Mouse (Mus musculus) megakaryocyte, embryonic 14.5 days (primary cell): ENCODE data around the gene Tex261. TPM values are rescaled to one million over a fixed set of nuclear protein-coding genes. Genes with fewer than 3 reads are reported as not detected.

Experiments
- H3K27me3 ChIP-seq: replicated peaks from 2 replicates; pipeline ENCODE3; 2012; ENCODE audit warnings: inconsistent platforms
- H3K36me3 ChIP-seq: replicated peaks from 2 replicates; pipeline ENCODE3; 2012; ENCODE audit warnings: low read length, inconsistent platforms, mixed read lengths
- H3K4me1 ChIP-seq: 2 replicates; pipeline ENCODE4 v1.6.1; 2012; ENCODE audit warnings: inconsistent platforms
- H3K4me3 ChIP-seq: replicated peaks from 2 replicates; pipeline ENCODE3; 2012; ENCODE audit warnings: moderate library complexity, mild to moderate bottlenecking, inconsistent platforms
- H3K9me3 ChIP-seq: 2 replicates; pipeline ENCODE4 v1.6.1; 2012; ENCODE audit warnings: inconsistent platforms
- FLI1 ChIP-seq: IDR thresholded peaks from 2 replicates; pipeline ENCODE4 v1.6.1; 2012; ENCODE audit warnings: low read length, inconsistent platforms, mixed read lengths
- GATA1 ChIP-seq: IDR thresholded peaks from 3 replicates; pipeline ENCODE4 v1.6.1; 2012; ENCODE audit warnings: mixed read lengths, low read length, inconsistent platforms, borderline replicate concordance
- polyA plus RNA-seq: library from polyadenylated mRNA; stranded (reverse); fragments of >175 nt; gene quantifications from 2 replicates; pipeline ENCODE4 v1.2.3, GENCODE M21; 2012; ENCODE audit warnings: low replicate concordance; ENCODE audit not compliant: insufficient read depth

Tex261 gene
- polyA plus RNA-seq, 1 experiment = 27.4 TPM

DNA sequence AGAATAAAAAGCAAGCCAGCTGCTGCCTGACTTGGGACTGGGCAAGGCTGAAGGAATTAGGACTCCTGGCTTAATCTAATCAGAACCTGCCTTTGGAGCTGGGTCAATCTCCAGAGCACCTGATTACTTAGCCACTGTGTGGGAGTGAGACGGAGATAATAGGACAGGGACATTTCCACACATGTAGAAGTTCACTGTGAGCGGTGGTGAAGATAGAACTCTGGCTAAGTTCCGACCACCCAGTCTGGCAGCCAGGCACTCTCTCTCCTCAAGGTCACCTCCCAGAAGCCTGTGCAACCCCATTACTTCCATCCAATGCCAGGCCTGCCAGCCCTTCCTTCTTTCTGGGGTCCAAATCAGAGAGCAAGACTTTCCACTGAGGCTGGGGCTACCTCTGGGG, 8.6 kb downstream of the Tex261 start:
- peaks cover 63% of the 10 kb centered on the region for H3K36me3 ChIP-seq
- H3K27me3 ChIP-seq = peaks cover 30% of the 10 kb centered on the region
- H3K4me3 ChIP-seq = no peak overlapping the region
- TF ChIP-seq GATA1 (no peak), FLI1 (no peak)
- peaks cover 32% of the 10 kb centered on the region for H3K4me1 ChIP-seq
- H3K9me3 ChIP-seq = no peaks in the 10 kb centered on the region

DNA sequence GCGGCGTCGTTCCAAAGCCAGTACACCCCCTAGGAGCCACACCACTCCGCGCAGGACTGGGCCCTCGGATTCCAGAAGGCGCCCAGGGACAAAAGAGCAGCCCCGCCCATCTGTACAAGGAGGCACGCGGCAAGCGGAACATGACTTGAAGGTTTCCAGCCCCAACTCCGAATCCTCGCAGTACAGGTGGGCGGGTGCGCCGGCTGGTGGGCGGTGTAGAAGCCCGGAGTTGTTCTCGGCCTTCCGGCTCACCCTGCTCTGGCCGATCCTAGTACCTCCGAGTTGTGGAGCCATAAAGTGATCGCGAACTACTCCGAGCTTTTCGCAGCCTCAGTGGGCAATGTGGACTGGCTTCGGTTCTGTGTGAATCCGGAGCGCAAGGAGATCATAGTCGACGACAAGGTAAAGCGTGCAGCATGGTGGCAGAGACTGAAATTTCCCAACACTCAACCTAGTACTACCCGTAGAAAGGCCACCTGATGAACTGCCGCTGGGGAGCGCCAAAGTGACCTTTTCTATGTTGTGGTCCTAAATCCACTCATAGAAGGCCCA, 12.7 kb downstream of the Tex261 start:
- H3K4me3 ChIP-seq = peak overlapping the region; percentile 51
- TF ChIP-seq GATA1 = no peak
- no peak for TF ChIP-seq FLI1
- peaks cover 23% of the 10 kb centered on the region for H3K36me3 ChIP-seq
- peaks cover 61% of the 10 kb centered on the region for H3K27me3 ChIP-seq
- H3K9me3 ChIP-seq = no peaks in the 10 kb centered on the region
- H3K4me1 ChIP-seq = peaks cover 13% of the 10 kb centered on the region

DNA sequence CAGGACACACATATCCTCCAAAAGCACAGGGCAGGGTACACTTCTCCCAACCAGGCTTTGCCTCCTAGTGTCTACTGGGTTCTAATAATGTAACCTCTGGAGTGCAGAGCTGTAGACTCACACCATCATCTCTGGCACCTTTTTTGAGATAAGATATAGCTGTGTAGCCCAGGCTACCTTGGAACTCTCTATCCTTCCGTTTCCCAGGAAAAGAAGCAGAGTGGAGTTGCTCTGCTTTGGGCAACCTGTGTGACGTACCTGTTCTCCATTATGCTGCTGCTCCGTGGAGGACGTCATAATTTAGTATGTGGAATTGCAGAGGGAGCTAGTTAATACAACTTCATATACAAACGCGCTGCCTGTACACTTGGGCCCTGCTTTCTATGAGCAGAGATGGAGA, 13.3 kb downstream of the Tex261 start, which contains the start of gene Ankrd53:
Gene Ankrd53, plus strand, starts transcription at position 301 of the 400 bp plus-strand sequence.
- Histone ChIP-seq H3K36me3 (peaks cover 18% of the 10 kb centered on the region), H3K4me1 (peaks cover 16% of the 10 kb centered on the region), H3K4me3 (peak within 1 kb of the TSS; percentile 51), H3K27me3 (peaks cover 67% of the 10 kb centered on the region), H3K9me3 (no peaks in the 10 kb centered on the region)
- TF ChIP-seq FLI1 = no peak
- no peak for TF ChIP-seq GATA1

DNA sequence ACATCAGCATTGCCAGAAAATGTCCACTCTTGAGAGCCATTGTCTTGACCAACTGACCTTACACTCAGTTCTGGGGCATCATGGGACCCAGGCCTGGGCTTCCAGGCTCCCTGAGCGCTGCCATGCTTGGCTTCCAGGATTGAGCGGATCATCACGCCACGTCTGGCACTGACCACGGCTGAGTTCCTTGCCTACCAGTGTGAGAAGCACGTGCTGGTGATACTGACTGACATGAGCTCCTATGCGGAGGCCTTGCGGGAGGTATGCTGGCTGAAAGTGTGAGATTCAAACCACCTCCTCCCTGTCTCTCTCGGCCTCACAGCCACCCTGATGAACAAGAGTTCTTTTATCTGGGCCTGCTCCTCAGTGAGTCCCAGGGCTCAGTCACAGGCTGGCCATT, 19.6 kb downstream of the Tex261 start:
- Histone ChIP-seq H3K4me1 (peaks cover 7% of the 10 kb centered on the region), H3K36me3 (no peaks in the 10 kb centered on the region), H3K27me3 (peaks cover 85% of the 10 kb centered on the region), H3K9me3 (no peaks in the 10 kb centered on the region), H3K4me3 (no peak overlapping the region)
- no peak for TF ChIP-seq FLI1
- no peak for TF ChIP-seq GATA1

DNA sequence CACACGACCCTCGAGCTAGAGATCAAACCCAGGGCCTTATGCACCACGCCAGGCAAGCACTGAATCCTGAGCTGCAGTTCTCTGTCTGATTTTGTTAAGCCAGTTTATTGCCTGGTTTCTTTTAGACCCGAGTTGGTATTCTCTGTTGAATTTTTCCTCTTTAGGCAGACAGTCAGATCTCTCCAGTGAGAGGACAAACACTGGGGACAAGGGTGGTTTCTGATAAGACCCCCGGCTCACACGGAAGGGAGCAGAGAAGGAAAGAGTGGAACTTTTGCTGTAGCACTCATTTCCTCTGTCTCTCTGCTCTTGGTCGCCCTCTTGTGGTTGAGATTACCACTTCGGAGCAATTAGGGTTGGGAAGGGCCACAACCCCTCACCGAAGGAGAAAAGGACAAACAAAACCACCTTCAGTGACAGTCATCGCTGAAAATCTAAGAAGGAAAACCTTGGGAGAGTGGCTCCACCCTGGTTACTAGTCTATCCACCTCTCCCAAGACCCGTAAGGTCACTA, 25.4 kb downstream of the Tex261 start:
- no peaks in the 10 kb centered on the region for H3K36me3 ChIP-seq
- H3K27me3 ChIP-seq = peaks cover 84% of the 10 kb centered on the region
- peak overlapping the region; percentile 64 for H3K4me3 ChIP-seq
- no peaks in the 10 kb centered on the region for H3K9me3 ChIP-seq
- TF ChIP-seq GATA1 = no peak
- TF ChIP-seq FLI1 = no peak
- H3K4me1 ChIP-seq = peaks cover 17% of the 10 kb centered on the region

DNA sequence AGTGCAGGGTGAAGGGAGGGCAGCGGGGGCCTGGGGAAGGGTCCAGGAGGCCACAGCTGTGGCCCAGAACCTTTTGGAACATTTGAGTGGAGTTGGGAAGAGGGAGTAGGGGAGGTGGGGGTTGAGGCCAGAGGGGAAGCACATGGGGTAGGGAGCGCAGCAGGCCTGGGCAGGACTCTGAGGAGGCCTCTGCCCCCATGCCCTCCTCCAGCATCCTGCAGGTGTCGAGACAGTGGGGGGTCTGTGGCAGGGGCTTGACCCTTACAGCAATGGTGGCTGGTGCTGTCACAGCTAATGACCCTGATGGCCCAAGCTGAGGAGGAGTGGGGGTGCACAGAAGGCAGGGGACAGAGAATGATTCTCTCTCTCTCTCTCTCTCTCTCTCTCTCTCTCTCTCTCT, 26.3 kb downstream of the Tex261 start:
- H3K36me3 ChIP-seq = no peaks in the 10 kb centered on the region
- H3K4me1 ChIP-seq = peaks cover 17% of the 10 kb centered on the region
- TF ChIP-seq FLI1 = no peak
- H3K27me3 ChIP-seq = peaks cover 83% of the 10 kb centered on the region
- no peak overlapping the region for H3K4me3 ChIP-seq
- no peaks in the 10 kb centered on the region for H3K9me3 ChIP-seq

DNA sequence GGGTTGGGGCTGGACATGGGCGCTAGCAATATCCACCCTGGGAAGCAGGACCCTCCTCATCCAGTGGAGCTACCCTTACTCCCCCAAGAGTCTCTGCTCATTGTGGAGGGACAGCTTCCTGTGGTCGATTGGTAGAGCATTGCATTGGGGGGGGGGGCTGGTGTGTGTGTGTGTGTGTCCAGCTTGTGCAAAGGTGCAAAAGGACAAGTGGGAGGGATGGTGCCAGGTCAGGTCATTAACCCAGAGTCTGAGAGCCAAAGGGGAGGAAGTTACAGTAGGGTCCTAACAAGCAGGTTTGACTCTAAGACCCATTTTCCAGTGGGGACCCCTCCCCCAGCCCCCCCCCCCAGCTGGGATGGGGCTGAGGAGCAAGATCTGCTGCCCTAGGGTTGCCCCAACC, 30.1 kb downstream of the Tex261 start:
- H3K27me3 ChIP-seq = peaks cover 78% of the 10 kb centered on the region
- H3K9me3 ChIP-seq = peaks cover 10% of the 10 kb centered on the region; the same call in 1 of the 2 replicates
- H3K36me3 ChIP-seq = no peaks in the 10 kb centered on the region
- peaks cover 15% of the 10 kb centered on the region for H3K4me1 ChIP-seq
- TF ChIP-seq GATA1 (no peak), FLI1 (no peak)
- H3K4me3 ChIP-seq = no peak overlapping the region

DNA sequence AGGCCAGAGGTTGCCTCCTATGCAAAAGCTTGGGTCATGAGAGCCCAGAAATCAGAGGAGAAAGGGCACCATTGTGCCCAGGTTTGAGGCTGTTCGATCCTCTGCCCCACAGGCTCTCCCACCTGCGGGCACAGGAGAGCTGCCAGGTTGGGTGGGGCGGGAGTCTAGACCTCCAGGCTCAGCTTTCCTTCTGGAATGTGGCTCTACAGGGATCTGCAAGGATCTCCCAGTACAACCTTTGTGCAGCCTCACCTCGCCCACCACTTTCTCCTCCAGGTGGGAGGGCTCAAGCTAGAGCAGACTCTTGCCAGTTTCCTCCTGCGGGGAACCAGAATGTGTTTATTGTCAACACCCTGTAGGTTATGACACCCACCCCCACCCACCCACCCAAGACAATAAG, 31.1 kb downstream of the Tex261 start:
- Histone ChIP-seq H3K9me3 (peaks cover 19% of the 10 kb centered on the region), H3K27me3 (peaks cover 87% of the 10 kb centered on the region), H3K4me3 (no peak overlapping the region), H3K4me1 (peaks cover 7% of the 10 kb centered on the region), H3K36me3 (no peaks in the 10 kb centered on the region)
- TF ChIP-seq GATA1 (no peak), FLI1 (no peak)

DNA sequence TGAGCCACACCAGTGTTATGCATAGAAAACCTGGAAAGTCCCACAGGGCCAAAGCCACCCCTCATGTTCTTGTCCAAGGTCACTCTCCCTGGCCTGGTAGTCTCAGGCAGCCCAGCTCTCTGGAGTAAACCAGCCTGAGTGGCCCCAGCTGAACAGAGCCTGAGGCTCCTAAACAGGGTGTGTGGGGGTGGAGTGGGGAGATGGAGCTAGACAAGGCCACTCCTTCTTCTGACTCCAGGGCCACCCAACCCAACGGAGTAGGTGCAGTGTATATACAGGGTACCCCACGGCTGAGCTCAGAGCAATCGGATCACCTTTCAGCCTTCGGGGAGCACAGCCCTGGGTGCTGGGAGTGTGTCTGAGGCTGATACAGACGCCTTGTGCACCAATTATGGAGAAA, 31.5 kb downstream of the Tex261 start:
- Histone ChIP-seq H3K9me3 (peaks cover 21% of the 10 kb centered on the region), H3K36me3 (no peaks in the 10 kb centered on the region), H3K4me3 (no peak overlapping the region), H3K4me1 (peaks cover 3% of the 10 kb centered on the region), H3K27me3 (peaks cover 84% of the 10 kb centered on the region)
- no peak for TF ChIP-seq FLI1
- no peak for TF ChIP-seq GATA1

DNA sequence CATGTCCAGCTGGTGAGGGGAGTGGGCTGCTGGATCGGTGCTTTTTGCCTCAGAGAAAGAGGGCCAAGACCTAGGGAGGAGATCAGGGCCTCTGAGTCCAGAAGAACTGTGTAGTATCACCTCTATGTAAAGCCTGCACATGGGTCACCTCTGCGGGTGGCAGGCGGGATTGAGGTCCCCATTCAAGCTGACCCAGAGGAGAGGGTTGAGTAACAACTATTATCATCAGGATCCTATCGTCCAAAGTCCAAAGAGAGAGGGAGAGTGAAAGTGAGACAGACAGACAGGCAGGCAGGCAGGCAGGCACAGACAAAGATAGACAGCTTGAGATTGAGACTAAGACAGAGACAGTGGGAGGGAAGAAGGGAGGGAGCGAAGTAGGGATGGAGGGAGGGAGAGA, 32.4 kb downstream of the Tex261 start:
- TF ChIP-seq FLI1 (no peak), GATA1 (no peak)
- Histone ChIP-seq H3K4me3 (no peak overlapping the region), H3K27me3 (peaks cover 82% of the 10 kb centered on the region), H3K9me3 (peaks cover 21% of the 10 kb centered on the region), H3K36me3 (no peaks in the 10 kb centered on the region), H3K4me1 (peaks cover 7% of the 10 kb centered on the region)

DNA sequence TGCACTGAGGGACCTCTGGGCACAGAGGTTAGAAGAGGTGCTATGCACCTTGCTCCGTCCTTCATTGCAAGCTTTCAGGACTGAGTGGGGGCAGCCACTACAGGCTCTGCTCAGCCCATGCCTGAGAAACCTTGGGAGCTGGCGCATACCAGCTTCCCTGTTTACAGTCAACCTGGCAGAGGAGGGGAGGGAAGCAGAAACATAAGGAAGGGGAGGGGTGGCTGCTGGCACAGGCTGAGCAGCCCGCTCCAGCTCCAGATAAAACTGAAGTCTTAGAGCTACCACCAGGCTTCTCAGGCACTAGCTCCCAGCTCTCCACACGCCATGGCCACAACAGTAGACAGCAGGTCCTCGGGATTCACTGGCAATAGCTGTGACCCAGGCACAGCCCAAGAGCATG, 32.9 kb downstream of the Tex261 start, which contains the start of gene Atp6v1b1:
Gene Atp6v1b1, plus strand, starts transcription at position 230 of the 400 bp plus-strand sequence.
- H3K9me3 ChIP-seq = peaks cover 21% of the 10 kb centered on the region
- no peak within 1 kb of the TSS for H3K4me3 ChIP-seq
- H3K27me3 ChIP-seq = peaks cover 81% of the 10 kb centered on the region
- TF ChIP-seq FLI1 (no peak), GATA1 (no peak)
- H3K4me1 ChIP-seq = peaks cover 12% of the 10 kb centered on the region
- no peaks in the 10 kb centered on the region for H3K36me3 ChIP-seq
